Mouse (Mus musculus) layer of hippocampus, adult 9-11 months (tissue): ENCODE data around the gene Elmo1.

ENCODE experiments used
- DNase-seq: peaks from one replicate; pipeline ENCODE4 v3.0.0; 2022

Gene Elmo1

GRCm38 (mm10) chr13:20097006-20097617 lies 6.7 kb downstream of the Elmo1 start:
- DNase-seq = no peak

GRCm38 (mm10) chr13:20097934-20098593 lies 7.7 kb downstream of the Elmo1 start:
- no peak for DNase-seq

DNA sequence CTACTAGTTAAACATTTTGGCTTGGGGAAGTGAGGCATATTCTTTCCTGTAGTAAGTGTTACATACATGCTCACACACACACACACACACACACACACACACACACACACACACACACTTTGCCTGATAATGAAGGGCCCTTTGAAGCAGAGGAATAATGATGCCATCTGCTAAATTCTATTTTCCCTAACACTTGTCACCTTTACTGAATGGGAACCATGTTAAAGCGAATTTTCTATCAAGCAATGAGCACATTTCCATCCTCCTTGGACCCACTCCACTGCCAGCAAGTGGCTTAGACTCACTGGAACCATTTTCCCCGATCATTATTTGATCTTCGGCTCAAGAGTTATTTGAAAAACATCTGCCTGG lies 8.2 kb downstream of the Elmo1 start:
- DNase-seq = no peak

DNA sequence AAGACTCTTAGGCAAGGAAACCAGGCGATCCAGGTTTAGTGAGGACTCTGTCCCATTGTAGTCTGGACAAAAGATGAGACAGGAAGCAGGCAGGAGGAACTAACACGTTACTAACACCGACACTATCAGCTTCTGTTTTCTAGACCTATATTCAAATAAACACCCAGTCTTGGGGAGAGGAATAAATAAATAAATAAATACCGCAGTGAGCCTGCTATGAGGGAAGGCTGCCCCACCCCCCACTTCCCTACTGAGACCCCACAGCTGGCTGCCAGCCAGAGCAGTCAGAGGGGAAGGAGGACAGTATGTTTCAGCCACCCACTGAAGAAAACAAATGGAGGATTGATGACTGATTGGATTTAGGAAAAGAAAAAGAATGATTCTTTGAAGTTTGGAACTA lies 9.2 kb downstream of the Elmo1 start:
- DNase-seq = no peak

- DNase-seq = no peak
Observed at GRCm38 (mm10) chr13:20100357-20100756, 10.0 kb downstream of the Elmo1 start.

- DNase-seq = no peak
Observed at GRCm38 (mm10) chr13:20101691-20102090, 11.3 kb downstream of the Elmo1 start.

- DNase-seq = no peak
Observed at GRCm38 (mm10) chr13:20104791-20105190, 14.4 kb downstream of the Elmo1 start.

DNA sequence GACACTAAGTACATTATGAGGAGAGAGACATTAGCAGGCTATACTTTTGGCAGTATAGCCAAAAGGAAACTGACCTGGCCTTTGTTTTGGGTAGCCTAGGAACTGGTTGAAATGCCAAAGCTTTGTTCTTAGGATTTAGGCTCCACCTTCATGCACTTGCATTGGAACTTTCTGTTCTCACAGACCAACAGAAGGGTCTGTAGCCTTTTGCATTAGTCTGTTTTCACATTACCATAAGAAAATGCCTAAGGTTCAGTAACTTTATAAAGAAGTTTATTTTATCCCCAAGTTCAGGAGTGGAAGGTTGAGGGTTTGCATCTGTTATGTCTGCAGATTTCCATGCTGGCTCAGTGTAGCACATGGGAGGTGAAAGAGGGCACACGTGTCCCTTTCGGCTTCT lies 15.6 kb downstream of the Elmo1 start:
- DNase-seq = no peak

DNA sequence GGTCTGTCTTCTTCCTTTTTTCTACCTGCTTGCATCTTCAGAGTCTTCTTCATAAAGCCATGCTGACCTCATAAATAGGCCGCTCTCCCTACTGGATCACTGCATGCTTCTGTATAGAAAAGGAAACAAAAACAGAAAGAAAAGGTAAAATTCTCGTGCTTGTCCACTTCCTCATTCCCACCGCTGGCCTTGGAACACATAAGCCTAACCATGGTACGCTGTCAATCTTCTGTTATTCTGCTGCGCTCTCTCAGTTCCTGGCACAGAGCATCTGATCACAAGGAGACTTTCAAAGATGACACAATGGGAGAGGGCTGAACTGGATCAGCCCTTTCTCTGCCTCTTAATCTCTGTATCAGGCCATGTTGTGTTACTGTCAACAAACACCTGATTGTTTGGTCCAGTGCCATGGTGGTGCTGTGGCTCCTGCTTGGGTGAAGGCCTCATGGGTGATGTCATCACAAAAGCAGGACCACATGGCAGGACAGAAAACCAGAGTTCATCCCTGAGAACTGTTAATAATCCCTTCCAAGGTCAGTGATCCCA lies 17.6 kb downstream of the Elmo1 start:
- DNase-seq = no peak

DNA sequence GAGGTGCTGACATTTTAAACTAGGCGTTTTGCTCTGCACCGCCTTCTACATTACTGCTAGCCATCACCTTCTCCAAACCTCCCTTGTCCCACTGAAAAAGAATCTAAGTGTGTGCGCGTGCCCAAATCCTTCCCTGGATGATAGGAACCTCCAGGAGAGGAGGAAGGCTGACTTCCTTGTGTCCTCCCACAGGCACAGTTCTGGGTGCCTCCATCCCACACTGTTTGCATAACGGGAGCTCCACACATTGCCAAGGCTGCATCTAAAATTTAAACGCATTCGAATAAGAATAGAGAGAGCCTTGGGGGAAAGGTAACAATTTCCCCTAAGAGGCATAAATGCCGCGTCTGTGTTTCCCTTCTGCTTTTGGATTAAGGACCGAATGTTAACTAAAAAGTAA lies 18.6 kb downstream of the Elmo1 start:
- DNase-seq = no peak

GRCm38 (mm10) chr13:20109446-20109845 lies 19.1 kb downstream of the Elmo1 start:
- DNase-seq = no peak

GRCm38 (mm10) chr13:20109987-20110680 lies 19.7 kb downstream of the Elmo1 start:
- DNase-seq = no peak

GRCm38 (mm10) chr13:20111256-20111800 lies 20.9 kb downstream of the Elmo1 start:
- DNase-seq = no peak

- DNase-seq = no peak
Observed at GRCm38 (mm10) chr13:20115131-20115907, 24.9 kb downstream of the Elmo1 start.

DNA sequence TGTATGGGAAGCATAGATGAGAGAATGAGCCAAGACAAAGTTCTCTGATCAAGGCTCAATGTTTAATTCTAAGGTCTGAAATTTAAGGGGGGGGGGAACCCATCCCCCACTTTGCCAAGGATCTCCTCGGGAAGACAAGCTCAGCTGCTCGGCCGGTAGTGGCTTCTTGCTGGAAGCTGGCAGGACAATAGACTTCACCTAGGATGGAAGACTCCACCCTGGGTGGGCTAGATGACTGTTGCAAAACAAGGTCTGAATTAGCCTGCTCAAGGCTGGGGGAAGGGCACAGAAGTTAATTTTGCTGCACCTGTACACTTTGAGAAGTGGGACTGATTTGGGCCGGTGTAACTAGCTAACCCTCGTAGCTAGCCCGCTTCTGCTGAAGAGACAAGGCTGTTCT lies 25.6 kb downstream of the Elmo1 start:
- DNase-seq = no peak

DNA sequence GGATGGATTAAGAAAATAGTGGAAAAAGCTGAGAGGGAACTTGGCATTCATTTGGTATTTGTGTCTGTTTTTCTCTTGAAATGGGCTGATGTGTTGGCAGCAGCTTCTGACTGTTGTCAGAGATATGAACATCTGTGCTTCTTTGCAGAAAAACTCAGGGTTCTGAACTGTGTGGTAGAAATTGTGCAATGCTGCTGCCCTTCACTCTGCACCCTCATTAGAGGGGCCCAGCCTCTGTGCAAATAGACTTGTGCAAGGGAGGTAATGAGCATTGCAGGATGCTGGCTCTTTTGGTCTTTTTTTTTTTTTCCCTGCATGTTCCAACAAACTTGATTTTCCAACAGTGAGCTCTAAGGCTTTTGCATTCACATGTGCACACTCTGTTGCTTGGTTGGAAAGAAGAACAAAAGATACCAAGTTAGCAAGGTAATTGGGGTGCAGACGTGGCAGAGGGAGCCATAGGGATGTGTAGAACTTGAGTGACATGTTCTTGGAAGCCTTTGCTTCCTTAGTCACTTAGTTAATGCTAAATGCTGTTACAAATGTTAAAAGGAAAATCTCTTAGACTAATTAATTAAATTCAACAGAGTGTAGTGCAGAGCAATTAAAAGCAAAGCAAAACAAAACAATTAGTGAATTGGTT lies 26.6 kb downstream of the Elmo1 start:
- no peak for DNase-seq

- DNase-seq = no peak
Observed at GRCm38 (mm10) chr13:20117691-20118090, 27.3 kb downstream of the Elmo1 start.

GRCm38 (mm10) chr13:20118909-20119308 lies 28.5 kb downstream of the Elmo1 start:
- no peak for DNase-seq

GRCm38 (mm10) chr13:20120723-20121122 lies 30.3 kb downstream of the Elmo1 start:
- no peak for DNase-seq

DNA sequence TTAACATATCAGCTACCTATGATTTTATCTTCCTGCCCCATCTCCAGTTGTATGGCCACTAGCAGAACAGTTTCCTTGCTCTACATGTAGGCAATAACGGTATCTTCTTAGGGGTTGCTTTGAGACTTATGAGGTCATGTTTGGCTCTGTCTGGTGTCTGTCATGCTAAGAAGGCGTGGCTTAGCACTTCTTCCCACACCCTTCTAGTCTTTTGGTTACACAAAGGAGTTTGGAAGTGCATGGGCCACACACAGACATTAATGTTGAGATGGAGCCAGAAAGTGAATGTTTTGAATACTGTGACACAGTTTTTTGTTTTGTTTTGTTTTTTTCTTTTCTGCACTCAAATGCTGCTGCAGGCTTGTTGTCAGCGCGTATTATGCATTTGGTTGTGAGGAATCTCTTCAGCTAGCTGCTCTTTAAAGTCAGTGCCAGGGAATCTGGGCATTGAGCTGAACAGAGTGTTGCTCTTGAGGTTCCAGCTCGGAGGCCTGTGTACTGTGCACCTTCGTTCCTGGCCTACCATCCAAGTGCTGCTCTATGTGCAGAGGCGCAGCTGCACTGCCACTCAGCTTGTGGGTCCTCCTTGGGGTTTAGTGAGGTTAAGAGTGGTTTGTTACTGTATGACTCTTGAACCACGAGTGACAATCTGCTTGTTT lies 31.1 kb downstream of the Elmo1 start:
- DNase-seq = no peak

DNA sequence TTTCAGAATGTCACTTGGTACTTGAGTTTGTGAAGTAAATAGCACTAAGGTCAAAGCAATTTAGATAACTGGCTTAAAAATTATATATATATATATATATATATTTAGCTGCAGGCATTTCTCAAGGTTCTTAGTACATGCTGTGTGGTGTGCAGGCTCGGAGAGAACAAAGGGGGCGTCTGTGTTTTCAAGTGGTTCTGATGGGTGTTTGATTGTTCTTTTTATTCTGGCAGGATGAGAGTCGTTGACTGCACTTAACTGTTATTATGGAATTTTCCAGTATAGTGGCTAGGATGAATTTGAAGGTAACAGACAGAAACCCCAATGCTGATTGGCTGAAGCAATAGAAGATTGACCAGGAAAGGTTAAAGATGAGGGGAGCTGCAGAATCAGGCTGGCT lies 33.6 kb downstream of the Elmo1 start:
- DNase-seq = no peak

- DNase-seq = no peak
Observed at GRCm38 (mm10) chr13:20124965-20125364, 34.6 kb downstream of the Elmo1 start.
